Mouse (Mus musculus) thymus, postnatal 4 days (tissue): ENCODE data around the gene Fam83d.

Experiments
- DNase-seq: peaks from one replicate; pipeline ENCODE4 v3.0.0; 2021

Gene Fam83d

DNA sequence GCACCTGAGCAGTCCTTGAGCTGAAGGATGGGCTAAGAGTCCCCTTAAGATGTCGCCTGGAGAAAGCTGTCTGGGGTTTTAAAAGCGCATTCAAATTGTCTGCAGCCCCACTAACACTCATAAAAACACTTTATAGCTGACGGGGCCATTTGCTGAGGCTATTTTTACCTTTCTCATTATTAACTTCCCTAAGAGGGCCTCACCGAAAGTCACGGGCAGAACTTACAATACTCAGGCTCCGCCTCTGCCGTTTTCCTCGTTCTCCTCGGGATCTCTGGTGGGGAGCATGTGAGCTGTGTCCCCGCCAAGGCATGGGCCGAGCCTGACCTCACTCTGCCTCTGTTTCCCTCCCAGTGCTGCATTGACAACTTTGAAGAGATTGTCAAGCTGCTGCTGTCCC lies 21.7 kb upstream of the Fam83d start:
- no peak for DNase-seq

DNA sequence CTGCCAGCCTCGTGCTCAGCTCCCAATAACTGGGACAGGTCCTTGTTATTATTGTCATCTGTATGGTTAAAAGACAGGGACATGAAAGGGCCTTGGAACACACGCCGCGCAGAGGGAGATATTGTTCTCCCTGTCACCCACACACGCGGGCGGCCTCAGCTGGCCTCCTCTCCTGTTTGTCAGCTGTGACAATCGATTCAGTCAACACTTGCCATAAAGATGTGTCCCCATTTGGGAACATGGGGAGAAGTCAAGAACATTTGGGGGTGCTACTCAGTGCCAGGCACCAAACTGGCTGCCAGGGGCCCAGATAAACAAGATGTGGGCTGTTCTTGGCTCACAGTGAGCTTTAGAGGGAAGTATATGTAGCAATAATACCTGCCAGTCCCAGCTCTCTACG lies 18.5 kb upstream of the Fam83d start:
- DNase-seq = no peak

DNA sequence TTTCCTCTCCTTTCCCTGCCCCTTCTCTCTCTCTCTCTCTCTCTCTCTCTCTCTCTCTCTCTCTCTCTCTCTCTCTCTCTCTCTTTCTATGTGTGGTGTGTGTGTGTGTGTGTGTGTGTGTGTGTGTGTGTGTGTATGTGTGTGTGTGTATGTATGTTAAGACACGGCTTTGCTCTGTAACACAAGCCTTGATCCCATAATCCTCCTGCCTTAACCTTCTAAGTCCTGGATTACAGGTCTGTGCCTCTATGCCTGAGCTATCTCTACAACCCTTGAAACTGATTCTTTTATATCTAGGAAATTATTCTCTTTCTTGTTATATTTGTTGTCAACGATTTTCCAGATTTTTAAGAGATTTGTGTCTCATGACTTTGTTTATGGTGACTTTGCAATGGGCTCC lies 7.7 kb upstream of the Fam83d start:
- DNase-seq = no peak

DNA sequence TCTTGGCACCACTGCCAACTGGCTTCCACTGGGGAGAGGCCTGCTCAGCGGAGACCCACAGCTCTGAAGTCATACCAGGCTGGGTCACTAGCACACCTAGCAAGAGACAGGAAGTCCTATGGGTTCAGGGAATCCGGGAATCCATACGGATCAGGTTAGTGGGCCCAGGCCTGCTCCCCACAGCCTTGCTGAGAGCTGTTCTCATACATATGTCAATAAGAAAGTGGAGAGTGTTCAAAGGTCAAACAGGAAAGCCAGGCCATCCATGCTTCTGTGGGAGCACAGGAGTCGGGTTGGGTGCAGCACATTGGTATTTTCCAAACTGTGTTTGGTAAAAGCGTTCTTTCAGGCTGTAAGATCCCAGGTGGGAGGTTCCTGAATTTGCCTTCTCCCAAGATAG lies 5.6 kb upstream of the Fam83d start:
- DNase-seq = no peak

DNA sequence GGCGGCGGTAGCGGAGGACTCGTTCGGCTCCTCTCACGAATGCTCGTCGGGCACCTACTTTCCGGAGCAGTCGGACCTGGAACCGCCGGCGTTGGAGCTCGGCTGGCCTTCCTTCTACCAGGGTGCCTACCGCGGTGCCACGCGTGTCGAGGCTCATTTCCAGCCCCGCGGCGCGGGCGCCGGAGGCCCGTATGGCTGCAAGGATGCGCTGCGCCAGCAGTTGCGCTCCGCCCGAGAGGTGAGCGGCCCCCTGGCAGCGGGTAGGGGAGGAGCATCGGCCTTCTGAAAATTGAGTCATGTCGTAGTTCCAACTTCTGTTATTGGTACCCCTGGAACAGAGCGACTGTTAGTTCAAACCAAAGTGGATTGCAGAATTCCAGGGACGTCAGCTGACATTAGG lies 457 bp downstream of the Fam83d start:
- peak; percentile 82 for DNase-seq

DNA sequence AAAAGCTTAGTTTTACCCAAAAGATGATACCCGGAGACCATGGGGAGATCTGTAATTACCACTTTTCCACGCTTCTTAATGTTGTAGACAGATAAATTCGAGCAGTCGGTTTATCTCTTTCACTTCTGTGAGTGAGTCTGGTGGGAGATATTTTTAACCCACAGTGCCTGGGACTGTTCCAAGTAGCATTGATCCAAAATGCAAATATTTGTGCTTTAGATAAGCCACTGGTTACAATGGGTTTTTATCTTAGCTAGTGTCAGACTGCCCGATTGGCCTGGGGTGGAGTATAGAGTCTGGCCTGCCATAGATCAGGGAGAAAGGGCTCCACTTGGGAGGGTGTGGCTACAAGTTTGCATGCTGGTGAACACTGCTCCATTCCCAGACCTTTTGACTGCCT lies 878 bp downstream of the Fam83d start:
- DNase-seq = no peak

DNA sequence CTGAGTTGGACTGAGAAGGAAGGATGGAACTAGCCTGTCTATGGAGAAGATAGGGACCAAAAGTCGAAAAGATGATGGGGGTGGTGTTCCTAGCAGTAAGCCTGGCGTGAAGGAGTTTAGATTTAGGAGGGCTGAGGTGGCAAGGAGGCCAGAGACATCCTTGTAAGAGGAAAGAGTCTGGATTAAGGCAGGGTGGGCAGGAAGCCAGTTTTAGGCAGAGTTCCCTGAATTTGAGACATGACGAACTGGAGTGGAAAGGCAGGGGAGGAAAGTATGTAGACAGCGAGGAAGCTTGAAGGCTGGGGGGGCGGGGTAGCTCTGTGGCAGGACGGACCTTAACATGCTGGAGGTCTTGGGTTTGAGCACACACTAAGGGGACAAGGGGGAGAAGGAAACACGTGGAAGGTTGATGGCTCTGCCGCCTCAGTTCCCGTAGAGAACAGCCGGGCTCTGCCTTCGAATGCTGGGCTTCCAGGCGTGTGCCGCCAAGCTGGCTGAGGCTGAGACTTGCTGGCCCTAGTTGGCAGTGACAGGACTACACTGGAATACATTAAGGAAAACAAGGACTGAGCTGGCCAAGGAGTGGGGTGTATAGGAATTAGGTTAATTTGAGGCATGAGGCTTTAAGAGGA lies 2.3 kb downstream of the Fam83d start:
- no peak for DNase-seq

DNA sequence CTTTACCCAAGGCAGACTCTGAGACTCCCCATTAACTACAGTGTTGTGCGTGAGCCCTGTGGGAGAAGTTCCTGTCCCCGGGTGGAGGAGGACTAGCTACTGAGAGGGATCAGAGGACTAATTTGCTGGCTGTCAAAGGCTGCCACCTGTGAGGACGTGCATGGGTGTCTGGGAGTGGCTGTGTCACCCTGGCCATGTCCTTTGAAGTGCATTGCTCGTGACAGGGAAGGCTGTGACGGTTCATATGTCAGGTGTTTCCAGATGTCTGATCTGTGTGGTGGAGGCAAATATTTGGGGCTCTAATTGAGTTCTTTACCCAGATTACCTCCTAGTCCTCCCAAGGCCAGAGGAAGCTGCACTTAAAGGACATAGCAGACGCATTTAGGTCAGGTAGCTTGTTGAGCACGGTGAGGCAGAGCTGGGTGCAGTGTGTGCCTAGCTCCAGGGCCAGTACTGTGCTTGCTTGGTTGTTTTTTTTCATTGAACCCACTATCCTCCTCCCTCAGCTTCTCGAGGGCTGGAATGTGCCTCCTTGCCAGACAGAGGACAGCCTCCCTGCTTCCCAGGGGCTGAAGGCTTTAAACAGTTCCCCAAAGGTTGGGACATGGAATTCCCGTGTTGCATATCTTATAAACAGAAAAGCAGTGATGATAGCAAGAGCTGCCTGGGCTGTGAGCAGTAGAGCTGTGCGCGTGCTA lies 3.3 kb downstream of the Fam83d start:
- DNase-seq = peak; percentile 40

DNA sequence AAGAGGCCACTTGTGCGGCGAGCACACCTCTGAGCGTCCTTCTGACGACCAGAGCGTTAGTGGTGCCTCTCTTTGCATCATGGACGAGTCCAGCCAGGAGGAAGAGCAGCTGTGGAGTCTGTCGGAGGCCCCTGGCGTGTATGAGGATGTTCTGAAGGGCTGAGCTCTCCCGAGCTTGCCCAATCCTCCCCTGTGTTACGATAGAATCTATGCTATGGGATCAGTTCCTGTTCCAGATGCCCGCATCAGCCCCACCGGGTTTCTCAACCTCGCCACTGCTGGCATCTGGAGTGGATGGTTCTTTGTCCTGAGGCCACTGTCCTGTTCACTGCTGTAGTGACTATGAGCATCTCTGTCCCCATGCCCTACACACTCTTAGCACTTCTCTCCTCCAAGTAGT lies 4.9 kb downstream of the Fam83d start:
- no peak for DNase-seq

DNA sequence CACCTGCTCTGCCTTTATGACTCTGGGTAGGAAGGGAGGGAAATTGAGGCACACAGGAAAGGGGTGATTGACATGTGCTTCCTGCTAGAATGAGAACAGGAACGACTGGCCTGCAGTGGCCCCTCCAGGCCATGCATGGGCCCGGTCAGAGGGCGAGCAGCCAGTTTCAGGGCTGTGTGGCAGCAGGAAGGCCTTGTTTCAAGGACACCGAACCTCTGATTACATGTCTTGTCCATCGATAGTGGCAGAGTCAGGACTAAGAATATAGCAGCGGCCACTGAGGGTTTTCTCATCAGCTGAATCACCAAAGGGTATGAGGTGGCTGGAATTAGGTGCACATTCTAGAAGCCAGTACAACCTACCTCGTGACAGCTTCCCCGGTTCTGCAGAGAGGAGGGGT lies 7.0 kb downstream of the Fam83d start:
- no peak for DNase-seq

DNA sequence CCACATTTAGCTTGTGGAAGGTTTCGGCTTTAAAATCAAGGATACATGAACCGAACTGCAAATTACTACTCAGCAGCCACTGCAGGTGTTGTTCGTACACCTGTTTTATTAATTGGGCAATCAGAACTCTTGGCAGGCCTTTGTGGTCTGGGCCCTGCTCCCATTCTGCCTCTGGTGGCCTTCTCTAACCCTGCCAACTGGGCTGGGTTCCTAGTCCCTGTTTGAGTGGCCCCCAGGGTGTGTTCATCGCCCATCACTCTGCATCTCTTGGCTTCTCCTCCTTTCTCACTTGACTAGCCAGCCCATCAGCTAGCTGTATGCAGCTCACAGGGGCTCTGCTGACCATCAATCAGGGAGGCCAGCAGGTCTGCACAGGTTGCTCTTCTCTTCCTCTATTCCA lies 8.8 kb downstream of the Fam83d start:
- DNase-seq = no peak

DNA sequence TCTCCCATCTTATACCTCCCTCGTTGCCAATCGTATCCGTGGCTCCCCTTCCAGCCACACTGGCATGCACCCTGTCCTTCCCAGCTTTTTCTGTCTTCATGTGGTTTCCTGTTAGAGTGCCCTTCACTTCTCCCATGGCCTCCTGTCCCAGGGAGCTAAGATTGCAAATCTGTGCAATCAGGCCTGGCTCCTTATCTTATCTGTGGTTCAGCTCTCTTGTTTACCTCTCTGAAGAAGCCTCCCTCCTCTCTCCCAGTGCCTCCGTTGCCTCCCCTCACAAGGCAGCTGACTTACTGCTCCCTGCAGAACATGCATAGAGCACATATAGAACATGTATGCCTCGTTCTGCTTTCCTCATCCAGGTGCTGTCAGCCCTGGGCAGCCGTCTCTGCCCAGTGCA lies 9.6 kb downstream of the Fam83d start:
- DNase-seq = no peak

DNA sequence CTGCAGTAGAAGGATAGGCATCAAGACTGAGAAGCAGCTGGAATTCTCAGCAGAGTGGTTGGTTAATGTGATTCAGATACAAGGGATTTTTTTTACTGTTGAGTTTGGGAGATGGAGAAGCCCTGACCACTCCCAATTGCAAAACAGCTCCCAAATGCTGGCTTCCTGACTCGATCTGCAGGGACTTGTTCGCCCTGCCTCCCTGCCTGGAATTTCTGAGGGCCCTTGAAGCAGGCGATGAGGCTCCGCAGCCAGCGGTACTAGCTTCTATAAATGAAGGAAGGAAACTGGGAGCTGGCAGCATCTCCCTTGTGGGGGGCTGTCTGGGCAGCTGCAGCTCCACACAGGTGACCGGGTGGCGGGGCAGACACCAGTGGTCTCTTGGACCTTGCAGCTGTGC lies 10.5 kb downstream of the Fam83d start:
- DNase-seq = no peak

DNA sequence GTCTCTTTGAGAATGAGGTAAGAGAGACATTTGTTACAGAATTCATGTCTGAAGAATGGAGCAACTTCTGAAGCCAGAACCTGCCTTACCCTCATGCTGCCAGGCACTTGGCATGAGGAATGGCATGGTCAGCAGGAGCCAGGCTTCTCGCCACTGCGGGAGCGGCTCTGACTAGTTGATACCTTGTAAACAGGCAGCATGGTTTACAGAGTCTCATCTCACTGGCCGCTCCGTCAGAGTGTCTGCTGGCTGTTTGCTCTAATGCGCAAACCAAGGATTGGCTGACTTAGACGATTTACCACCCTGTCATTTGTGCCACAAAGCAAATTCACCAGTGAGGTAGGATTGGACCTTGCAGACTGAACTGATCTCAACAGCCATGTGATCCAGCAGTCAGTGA lies 13.2 kb downstream of the Fam83d start:
- no peak for DNase-seq

DNA sequence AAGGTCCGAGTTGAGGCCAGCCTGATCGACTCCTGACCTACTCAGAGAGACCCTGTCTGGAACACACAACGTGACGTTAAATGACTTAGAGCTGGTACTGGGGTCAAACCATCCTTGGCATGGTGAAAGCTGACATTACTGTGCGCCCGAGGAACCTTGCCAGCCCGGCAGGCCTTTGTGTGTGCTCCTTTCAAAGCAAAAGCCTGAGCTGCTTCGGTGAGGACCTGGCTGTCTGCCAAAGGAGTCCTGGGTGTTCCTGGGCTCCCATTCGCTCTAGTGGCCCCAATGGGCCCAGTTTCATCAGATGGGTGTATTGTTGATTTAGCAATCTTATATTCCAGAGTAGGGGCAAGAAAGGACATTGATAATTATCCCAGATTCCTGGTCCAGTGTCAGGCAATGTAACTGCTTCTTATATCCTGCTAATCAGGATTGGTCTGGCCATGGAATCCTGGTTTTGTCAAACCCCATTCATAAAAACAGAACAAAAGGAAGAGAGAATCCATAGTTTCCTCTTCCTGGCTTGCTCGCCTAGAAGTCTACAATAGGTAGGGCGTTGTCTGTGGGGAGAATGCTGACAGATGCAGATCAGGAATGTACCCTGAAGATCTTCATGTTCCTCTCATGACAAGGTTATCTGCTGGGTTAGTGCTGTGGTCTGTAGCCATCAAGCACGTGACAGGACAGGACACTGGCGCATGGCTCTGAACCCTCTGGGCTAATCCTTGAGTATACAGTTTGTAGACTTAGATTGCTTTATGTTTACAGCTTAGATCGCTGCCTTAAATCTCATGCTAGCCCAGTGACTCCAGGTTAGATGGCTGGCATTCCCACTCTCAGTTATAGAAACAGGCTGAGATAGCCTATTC lies 19.3 kb downstream of the Fam83d start:
- DNase-seq = no peak

DNA sequence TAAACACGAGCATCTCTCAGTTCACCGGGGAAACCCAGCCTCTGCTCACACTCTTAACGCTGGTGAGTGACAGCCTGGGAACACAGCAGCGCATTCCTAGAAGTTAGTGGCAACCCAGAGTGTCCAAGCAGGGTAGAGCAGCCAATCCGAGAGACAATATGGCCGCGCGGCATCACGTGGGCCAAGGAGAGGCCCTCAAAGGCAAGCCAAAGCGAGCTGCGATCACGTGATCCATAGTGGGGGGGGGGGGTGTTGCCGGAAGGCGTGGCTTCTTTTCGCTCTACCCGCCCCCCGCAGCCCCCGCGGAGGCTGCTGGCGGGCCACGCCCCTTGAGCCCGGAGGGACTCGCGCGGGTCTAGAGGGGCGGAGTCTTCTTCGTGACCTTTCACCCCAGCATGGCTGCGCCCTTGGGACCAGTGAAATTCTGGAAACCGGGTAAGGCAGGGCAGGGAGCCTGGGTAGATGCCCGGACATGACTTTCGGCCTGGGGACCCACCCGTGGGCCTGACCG lies 26.7 kb downstream of the Fam83d start, which contains the start of gene Dhx35:
Dhx35 (plus strand) TSS at position 314 of the 511 bp plus-strand sequence.
- DNase-seq = peak; percentile 96

DNA sequence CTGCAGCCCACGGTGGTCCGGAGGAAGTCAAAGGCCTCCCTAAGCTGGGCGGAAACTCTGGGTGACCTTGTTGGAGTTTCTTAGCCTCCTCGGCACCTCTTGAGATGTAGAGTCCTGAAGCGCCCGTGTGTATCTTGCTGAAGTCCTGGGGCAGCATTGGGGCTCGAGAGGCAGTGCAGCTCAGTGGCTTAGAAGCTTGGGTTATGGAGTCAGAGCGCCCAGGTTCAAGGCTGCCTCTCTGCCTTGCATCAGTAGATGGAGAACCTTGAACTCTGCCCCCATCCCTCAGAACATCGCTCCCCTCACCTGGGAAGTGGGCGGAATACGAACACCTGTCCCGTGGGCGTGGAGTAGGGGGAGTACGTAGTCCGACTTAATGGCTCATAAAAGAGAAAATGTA lies 27.1 kb downstream of the Fam83d start:
- no peak for DNase-seq

DNA sequence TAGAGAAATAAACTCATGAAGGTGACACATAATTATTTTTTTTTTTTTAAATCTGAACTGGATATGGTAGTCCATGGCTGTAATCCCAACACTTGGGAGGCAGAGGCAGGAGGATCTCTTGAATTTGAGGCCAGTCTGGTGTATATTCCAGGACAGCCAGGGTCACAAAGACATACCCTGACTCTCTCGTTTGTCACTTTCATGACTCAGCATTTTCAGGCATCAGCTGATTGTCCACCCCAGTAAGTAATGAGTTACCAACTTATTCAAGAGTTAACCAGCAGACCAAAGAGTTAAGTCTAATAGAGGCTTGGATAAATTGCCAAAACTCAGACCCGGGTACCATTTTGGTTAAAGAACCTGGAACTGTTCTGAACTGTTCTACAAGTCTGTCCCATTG lies 28.0 kb downstream of the Fam83d start:
- DNase-seq = no peak

DNA sequence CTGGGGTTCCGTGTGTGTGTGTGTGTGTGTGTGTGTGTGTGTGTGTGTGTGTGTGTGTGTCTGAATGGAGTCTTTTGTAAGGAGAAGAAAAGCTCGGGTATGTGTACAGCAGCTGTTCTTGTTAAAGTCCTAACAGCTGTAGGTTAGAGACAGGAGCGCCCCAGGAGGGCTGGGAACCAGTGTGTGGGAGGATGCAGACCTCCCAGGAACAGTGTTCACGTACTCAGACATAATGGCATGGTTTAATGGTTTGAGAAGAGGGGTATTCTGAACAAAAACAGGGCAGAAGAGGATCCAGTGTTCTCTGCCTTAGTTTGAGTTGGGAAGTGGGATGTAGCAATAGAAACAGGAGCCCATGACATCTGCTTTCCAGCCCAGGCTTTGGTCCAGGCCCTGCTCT lies 31.4 kb downstream of the Fam83d start:
- no peak for DNase-seq

DNA sequence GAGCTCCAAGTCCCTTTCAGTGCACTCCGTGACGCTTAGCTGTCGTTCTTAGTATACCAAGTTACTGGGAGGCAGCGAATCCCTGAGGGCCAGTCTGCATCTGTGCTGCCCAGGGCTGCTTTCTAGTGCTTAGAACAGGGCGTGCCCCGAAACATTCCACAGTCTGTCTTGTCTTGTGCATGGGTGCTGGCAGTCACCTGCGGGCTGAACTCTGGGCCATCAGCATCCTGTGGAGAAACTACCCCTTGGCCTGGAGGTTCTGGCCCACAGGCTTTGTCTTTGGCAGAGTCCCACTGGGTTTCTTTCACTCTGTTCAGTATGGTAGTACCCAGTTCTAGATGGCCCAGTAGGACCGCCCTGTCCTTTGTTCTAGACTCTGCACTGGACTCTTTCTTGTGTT lies 32.9 kb downstream of the Fam83d start:
- no peak for DNase-seq

DNA sequence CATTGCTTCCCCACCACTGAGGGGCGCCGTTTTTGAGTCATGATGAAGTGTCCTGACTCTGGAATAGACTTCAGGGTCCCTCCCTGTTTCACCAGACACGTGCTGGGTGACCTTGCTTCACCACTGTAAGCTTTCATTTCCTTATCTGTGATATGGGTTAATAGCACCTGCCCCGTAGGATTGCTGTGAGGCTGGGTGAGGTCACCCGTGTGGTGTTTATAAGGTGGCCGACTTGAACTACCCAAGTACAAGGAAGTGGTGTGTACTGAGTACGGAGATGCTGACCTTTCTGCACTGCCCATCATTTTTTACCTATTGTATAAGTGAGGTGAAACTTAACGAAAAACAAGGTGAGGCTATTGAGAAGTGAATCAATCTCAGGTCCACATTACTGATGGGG lies 35.7 kb downstream of the Fam83d start:
- DNase-seq = no peak

DNA sequence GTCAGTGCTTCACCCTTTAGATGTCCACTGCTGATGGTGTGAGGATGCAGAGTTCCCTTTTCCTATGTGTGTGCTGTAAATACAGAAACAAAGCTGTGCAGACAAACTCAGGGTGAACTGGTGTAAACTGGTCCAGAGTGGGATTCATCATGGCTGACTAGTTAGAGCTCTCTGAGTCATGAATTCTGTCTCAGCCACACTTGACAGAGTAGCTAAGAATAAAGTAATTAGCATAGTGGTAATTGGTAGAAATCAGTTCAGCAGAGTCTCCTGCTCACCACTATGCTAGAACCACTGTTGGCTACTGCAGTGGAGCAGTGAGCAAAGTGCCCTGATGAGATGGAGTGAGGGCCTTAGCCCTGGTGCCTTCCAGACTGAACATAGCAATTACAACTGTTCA lies 47.8 kb downstream of the Fam83d start:
- DNase-seq = no peak

DNA sequence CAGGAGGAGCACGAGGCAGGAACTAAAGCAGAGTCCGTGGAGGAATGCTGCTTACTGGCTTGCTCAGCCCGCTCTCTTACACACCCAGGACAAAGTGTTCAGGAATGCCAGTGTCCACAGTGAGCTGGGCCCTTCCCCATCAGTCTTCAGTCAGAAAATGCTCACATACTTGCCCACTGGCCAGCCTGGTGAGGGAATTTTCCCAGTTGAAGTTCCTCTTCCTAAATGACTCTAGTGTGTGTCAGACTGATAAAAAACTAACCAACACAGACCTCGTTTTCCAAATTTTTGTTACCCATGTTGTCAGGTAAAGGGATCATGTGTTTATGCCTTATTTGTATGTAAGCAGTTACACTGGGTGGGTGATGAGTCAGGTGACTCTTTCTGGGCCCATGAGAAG lies 48.3 kb downstream of the Fam83d start:
- DNase-seq = no peak

DNA sequence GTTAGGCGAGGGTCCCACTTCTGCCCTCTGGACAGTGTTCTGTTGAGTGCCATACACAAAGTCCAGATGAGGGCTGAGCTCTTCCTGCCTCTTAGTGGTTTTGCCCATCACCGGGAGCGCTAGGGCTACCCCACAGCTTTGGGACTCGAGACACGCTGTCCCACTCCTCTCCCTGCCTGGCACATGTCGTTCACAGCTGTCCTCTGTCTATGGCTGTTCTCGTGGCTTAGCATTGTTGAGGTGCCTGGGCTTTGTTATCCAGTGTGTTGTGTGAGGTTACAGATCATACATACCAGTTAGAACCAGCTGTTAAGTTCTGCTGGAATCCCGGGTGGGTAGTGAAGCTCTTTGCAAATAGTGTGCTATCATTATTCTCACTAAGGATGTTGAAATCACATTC lies 49.8 kb downstream of the Fam83d start:
- DNase-seq = no peak
